Mouse (Mus musculus) limb, embryonic 13.5 days (tissue): ENCODE data around the gene Scn9a. TPM values are rescaled to one million over a fixed set of nuclear protein-coding genes. Genes with fewer than 3 reads are reported as not detected.

Experiments used
- ATAC-seq: fragments of 200-750 bp; cut with Nextera tagmentation; 2 replicates; pipeline ENCODE4 v1.8.0; 2017; ENCODE audit warnings: low read depth, moderate number of reproducible peaks, moderate TSS enrichment; ENCODE audit not compliant: low FRiP score
- H3K27ac ChIP-seq: fragments of 300-500 bp; sonication (generic); 2 replicates; pipeline ENCODE4 v1.5.1; 2015; ENCODE audit warnings: inconsistent platforms, mild to moderate bottlenecking, moderate library complexity
- H3K27me3 ChIP-seq: fragments of 300-500 bp; sonication (generic); 2 replicates; pipeline ENCODE4 v1.6.1; 2015; ENCODE audit warnings: mild to moderate bottlenecking, inconsistent platforms
- H3K36me3 ChIP-seq: fragments of 300-500 bp; sonication (generic); 2 replicates; pipeline ENCODE4 v1.6.1; 2015; ENCODE audit warnings: inconsistent platforms, mild to moderate bottlenecking, moderate library complexity
- H3K4me1 ChIP-seq: fragments of 300-500 bp; sonication (generic); 2 replicates; pipeline ENCODE4 v1.6.1; 2015; ENCODE audit warnings: inconsistent platforms
- H3K4me2 ChIP-seq: fragments of 300-500 bp; sonication (generic); replicated peaks from 2 replicates; pipeline ENCODE4 v1.6.1; 2015; ENCODE audit warnings: inconsistent platforms, mild to moderate bottlenecking, moderate library complexity
- H3K4me3 ChIP-seq: fragments of 300-500 bp; sonication (generic); 2 replicates; pipeline ENCODE4 v1.5.1; 2015; ENCODE audit warnings: moderate library complexity, mild to moderate bottlenecking, inconsistent platforms
- H3K9ac ChIP-seq: fragments of 300-500 bp; sonication (generic); 2 replicates; pipeline ENCODE4 v1.6.1; 2015; ENCODE audit warnings: mild to moderate bottlenecking, inconsistent platforms
- H3K9me3 ChIP-seq: fragments of 300-500 bp; sonication (generic); 2 replicates; pipeline ENCODE4 v1.6.1; 2016; ENCODE audit warnings: inconsistent platforms
- WGBS: fragments of 180-500 bp; shearing (Covaris S2); methylation state at CpG from one replicate; pipeline ENCODE4 v1.1.7; 2015; 5-methylcytosine and 5-hydroxymethylcytosine counted together
- polyA plus RNA-seq: library from polyadenylated mRNA; unstranded; fragments of >200 nt; fragmentation: Nextera tagmentation; extraction: Ambion mirVana; gene quantifications from 2 replicates; pipeline ENCODE4 v1.2.1, GENCODE M21; 2015

The Scn9a gene
- polyA plus RNA-seq, 1 experiment from 2014 or later, result 1.1 TPM

- no peak overlapping the region for H3K4me2 ChIP-seq
Observed at GRCm38 (mm10) chr2:66519966-66520365, 114.8 kb downstream of the Scn9a start.

DNA sequence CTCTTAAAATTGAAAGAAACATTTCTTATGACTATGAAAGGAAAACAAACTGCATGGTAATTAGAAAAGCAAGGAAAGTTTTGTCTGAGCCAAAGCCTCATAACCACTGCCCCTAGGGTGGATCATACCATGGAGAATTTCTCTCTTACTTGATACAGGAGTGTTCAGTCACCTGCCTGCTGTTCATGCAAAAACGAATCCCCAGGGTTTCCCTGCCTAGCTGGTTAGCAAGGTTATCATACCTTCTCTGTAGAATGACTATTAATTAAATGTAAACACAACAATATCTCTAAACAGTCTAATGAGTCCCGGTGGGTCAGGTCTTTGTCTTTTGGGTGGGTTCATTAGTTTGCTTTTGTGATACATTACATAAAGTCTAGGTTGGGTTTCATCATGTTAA, 123.3 kb downstream of the Scn9a start:
- H3K27ac ChIP-seq, result no peak overlapping the region
- H3K9ac ChIP-seq, result no peak overlapping the region
- H3K36me3 ChIP-seq, result no peaks in the 10 kb centered on the region
- H3K27me3 ChIP-seq, result no peaks in the 10 kb centered on the region
- no peak for ATAC-seq
- no peaks in the 10 kb centered on the region for H3K9me3 ChIP-seq
- H3K4me3 ChIP-seq, result no peak overlapping the region
- no peak overlapping the region for H3K4me2 ChIP-seq
- WGBS, result 65% methylated on average over 2 of the region's 2 CpGs
- H3K4me1 ChIP-seq, result no peaks in the 10 kb centered on the region

More at GRCm38 (mm10) chr2:66519966-66520365, 114.8 kb downstream of the Scn9a start:
- Histone ChIP-seq H3K9me3 (no peaks in the 10 kb centered on the region), H3K27me3 (no peaks in the 10 kb centered on the region), H3K27ac (no peak overlapping the region), H3K4me1 (no peaks in the 10 kb centered on the region), H3K4me3 (no peak overlapping the region), H3K9ac (no peak overlapping the region), H3K36me3 (no peaks in the 10 kb centered on the region)
- no peak for ATAC-seq
- 65% methylated on average over 3 of the region's 3 CpGs for WGBS

DNA sequence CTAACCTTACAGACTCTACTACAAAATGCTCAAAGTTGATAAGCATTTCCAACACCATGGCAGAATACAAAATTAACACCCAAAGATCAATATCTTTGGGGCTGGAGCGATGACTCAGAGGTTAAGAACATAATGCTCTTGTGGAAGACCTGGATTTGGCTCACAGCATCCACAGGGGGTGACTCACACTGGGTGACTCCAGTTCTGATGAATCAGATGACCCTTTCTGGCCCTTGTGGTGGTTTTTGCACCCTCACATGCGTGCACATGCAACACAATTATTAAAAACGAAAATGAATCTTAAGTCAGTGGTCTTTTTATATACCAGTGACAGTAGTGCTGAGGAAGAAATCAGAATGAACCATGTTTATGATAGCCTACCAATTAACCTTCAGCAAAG, 126.7 kb downstream of the Scn9a start:
- H3K4me3 ChIP-seq, result no peak overlapping the region
- ATAC-seq, result no peak
- H3K9me3 ChIP-seq, result no peaks in the 10 kb centered on the region
- no peak overlapping the region for H3K4me2 ChIP-seq
- H3K4me1 ChIP-seq, result no peaks in the 10 kb centered on the region
- H3K36me3 ChIP-seq, result no peaks in the 10 kb centered on the region
- no peak overlapping the region for H3K27ac ChIP-seq
- WGBS, result 84% methylated on average over 3 of the region's 3 CpGs
- no peaks in the 10 kb centered on the region for H3K27me3 ChIP-seq
- no peak overlapping the region for H3K9ac ChIP-seq

- no peak overlapping the region for H3K4me2 ChIP-seq
- H3K9ac ChIP-seq, result no peak overlapping the region
- WGBS, result 71% methylated on average over 1 of the region's 1 CpGs
- ATAC-seq, result no peak
- no peaks in the 10 kb centered on the region for H3K27me3 ChIP-seq
- no peak overlapping the region for H3K4me3 ChIP-seq
- no peaks in the 10 kb centered on the region for H3K9me3 ChIP-seq
- no peaks in the 10 kb centered on the region for H3K36me3 ChIP-seq
- H3K4me1 ChIP-seq, result no peaks in the 10 kb centered on the region
- H3K27ac ChIP-seq, result no peak overlapping the region
Observed at GRCm38 (mm10) chr2:66507616-66508015, 127.1 kb downstream of the Scn9a start.

- no peak for ATAC-seq
- no peak overlapping the region for H3K4me3 ChIP-seq
- H3K36me3 ChIP-seq, result no peaks in the 10 kb centered on the region
- no peaks in the 10 kb centered on the region for H3K4me1 ChIP-seq
- H3K27ac ChIP-seq, result no peak overlapping the region
- no peaks in the 10 kb centered on the region for H3K9me3 ChIP-seq
- H3K27me3 ChIP-seq, result no peaks in the 10 kb centered on the region
- no peak overlapping the region for H3K4me2 ChIP-seq
- no peak overlapping the region for H3K9ac ChIP-seq
- 86% methylated on average over 3 of the region's 3 CpGs for WGBS
Observed at GRCm38 (mm10) chr2:66502158-66502557, 132.6 kb downstream of the Scn9a start.

DNA sequence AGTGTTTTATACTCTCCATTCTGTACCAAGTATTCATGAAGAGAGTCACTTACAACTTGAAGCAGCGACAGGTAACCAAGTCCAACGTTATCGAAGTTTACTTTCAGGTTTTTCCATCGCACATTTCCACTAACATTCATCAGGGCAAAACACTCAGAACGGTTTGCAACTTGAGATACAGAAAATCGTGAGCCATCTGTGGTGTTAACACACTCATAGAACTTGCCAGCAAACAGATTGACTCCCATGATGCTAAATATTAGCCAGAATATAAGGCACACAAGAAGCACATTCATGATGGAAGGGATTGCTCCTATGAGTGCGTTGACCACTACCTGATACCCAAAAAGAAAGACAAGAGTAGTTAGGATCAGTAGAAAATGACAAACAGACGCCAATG, 140.2 kb downstream of the Scn9a start:
- H3K27me3 ChIP-seq, result no peaks in the 10 kb centered on the region
- H3K27ac ChIP-seq, result no peak overlapping the region
- H3K36me3 ChIP-seq, result no peaks in the 10 kb centered on the region
- WGBS, result 83% methylated on average over 8 of the region's 8 CpGs
- H3K9me3 ChIP-seq, result no peaks in the 10 kb centered on the region
- no peak for ATAC-seq
- H3K9ac ChIP-seq, result no peak overlapping the region
- H3K4me1 ChIP-seq, result no peaks in the 10 kb centered on the region
- H3K4me3 ChIP-seq, result no peak overlapping the region
- no peak overlapping the region for H3K4me2 ChIP-seq

- Histone ChIP-seq H3K4me1 (no peaks in the 10 kb centered on the region), H3K9me3 (no peaks in the 10 kb centered on the region), H3K27me3 (no peaks in the 10 kb centered on the region), H3K27ac (no peak overlapping the region), H3K4me3 (no peak overlapping the region), H3K9ac (no peak overlapping the region), H3K4me2 (no peak overlapping the region), H3K36me3 (no peaks in the 10 kb centered on the region)
- no peak for ATAC-seq
- WGBS, result 78% methylated on average over 2 of the region's 2 CpGs
Observed at GRCm38 (mm10) chr2:66478395-66478794, 156.4 kb downstream of the Scn9a start.

- peak; percentile 61; the same call in 1 of the 2 replicates for ATAC-seq
- Histone ChIP-seq H3K9ac (no peak overlapping the region), H3K9me3 (no peaks in the 10 kb centered on the region), H3K4me1 (no peaks in the 10 kb centered on the region), H3K36me3 (no peaks in the 10 kb centered on the region), H3K4me3 (no peak overlapping the region), H3K4me2 (no peak overlapping the region), H3K27me3 (no peaks in the 10 kb centered on the region), H3K27ac (no peak overlapping the region)
- WGBS, result 53% methylated on average over 3 of the region's 3 CpGs
Observed at GRCm38 (mm10) chr2:66473181-66473822, 161.5 kb downstream of the Scn9a start.

DNA sequence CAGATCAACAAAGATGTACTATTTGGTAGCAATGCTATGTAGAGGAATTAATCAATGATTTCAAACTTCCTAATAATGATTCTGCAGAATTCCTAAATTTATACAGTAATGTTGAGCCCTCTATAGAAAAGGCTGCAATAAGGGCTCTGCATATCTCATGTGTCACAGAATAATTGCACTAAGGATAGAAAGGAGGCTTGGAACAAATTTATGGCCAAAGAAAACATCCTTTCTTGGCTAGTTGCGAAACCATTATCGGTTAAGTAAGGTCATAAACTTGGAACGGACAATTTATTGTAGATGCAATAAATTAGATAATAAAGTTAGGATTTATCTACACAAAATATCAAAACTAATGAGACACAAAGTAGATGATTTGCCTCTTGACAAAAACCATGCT, 169.3 kb downstream of the Scn9a start:
- peaks cover 3% of the 10 kb centered on the region; the same call in 1 of the 2 replicates for H3K9me3 ChIP-seq
- H3K4me1 ChIP-seq, result no peaks in the 10 kb centered on the region
- H3K4me2 ChIP-seq, result no peak overlapping the region
- WGBS, result 47% methylated on average over 3 of the region's 3 CpGs
- H3K36me3 ChIP-seq, result no peaks in the 10 kb centered on the region
- no peak overlapping the region for H3K9ac ChIP-seq
- no peak overlapping the region for H3K27ac ChIP-seq
- H3K27me3 ChIP-seq, result no peaks in the 10 kb centered on the region
- no peak overlapping the region for H3K4me3 ChIP-seq
- ATAC-seq, result no peak

- no peaks in the 10 kb centered on the region for H3K4me1 ChIP-seq
- H3K36me3 ChIP-seq, result no peaks in the 10 kb centered on the region
- WGBS, result 72% methylated on average over 2 of the region's 2 CpGs
- no peak overlapping the region for H3K4me2 ChIP-seq
- H3K9me3 ChIP-seq, result peaks cover 3% of the 10 kb centered on the region; the same call in 1 of the 2 replicates
- no peaks in the 10 kb centered on the region for H3K27me3 ChIP-seq
- no peak overlapping the region for H3K27ac ChIP-seq
- H3K4me3 ChIP-seq, result no peak overlapping the region
- ATAC-seq, result no peak
- H3K9ac ChIP-seq, result no peak overlapping the region
Observed at GRCm38 (mm10) chr2:66464874-66465458, 169.8 kb downstream of the Scn9a start.

DNA sequence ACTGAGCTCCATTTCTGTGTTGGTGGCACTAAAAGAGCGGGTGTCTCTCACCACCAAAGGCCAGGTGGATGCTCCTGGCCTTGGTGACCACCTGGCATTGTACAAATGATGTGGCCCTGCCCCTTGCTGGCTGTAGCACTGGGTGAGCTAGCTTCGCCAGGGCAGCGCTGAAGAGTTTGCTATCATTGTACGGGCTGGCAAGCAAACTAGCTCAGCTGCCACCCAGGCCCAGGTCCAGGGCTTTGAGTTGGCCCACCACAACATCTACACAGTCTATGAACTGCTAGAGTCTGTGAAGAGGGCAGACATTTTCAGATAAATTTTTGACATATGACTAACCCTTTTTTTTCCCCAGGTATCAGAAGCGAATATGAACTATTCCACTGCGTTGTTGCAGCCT, 170.8 kb downstream of the Scn9a start:
- no peaks in the 10 kb centered on the region for H3K4me1 ChIP-seq

DNA sequence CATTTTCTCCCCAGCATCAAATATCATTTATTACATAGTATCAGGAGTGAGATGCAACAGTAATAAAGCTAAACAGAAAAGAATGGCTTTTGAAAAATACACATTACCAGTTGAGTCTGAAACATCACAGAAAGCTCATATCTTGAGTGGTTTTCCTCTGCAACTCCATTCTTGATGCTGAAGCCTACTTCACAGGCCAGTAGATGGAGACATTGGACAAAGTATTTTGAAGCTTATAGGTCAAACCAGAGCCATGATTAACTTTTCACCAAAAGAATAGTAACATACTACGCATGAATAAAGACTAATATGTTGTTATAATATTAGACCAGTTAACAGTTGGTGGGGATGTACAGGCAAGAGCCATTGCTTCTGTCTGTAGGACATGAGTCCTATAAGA, 172.3 kb downstream of the Scn9a start:
- no peaks in the 10 kb centered on the region for H3K27me3 ChIP-seq
- H3K9me3 ChIP-seq, result peaks cover 3% of the 10 kb centered on the region; the same call in 1 of the 2 replicates
- no peak overlapping the region for H3K27ac ChIP-seq
- H3K36me3 ChIP-seq, result no peaks in the 10 kb centered on the region
- H3K4me3 ChIP-seq, result no peak overlapping the region
- no peak overlapping the region for H3K4me2 ChIP-seq
- H3K9ac ChIP-seq, result no peak overlapping the region
- H3K4me1 ChIP-seq, result no peaks in the 10 kb centered on the region
- WGBS, result 88% methylated on average over 1 of the region's 1 CpGs
- ATAC-seq, result no peak

More for the DNA sequence above, 170.8 kb downstream of the Scn9a start:
- Histone ChIP-seq H3K27me3 (no peaks in the 10 kb centered on the region), H3K9me3 (peaks cover 3% of the 10 kb centered on the region; the same call in 1 of the 2 replicates), H3K27ac (no peak overlapping the region), H3K4me2 (no peak overlapping the region), H3K36me3 (no peaks in the 10 kb centered on the region), H3K4me3 (no peak overlapping the region), H3K9ac (no peak overlapping the region)
- 89% methylated on average over 6 of the region's 6 CpGs for WGBS
- ATAC-seq, result no peak

DNA sequence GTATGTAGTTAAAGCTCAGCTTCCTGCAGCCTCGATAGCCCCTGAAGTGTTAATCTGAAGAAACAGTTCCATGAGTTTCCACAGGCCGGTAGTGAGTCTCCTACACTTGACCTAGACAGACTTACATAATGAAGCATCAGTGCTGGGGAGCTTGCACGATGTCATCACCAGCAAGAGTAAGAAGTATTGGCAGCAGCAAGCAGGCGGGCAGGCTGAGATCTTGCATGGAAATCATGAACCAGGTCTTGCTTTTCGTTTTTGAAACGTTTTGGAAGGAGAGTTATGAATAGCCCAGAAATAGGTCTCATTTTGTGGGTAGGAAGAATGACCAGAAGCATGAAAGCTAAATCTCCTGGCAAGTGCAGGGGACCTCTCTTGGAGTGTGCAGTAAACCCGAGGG, 194.1 kb downstream of the Scn9a start, which contains the start of gene Scn1a:
Scn1a (minus strand) TSS at position 130 of the 400 bp plus-strand sequence.
- Histone ChIP-seq H3K4me3 (peak within 1 kb of the TSS; percentile 40), H3K9me3 (no peaks in the 10 kb centered on the region), H3K9ac (peak within 1 kb of the TSS; percentile 48), H3K27me3 (peaks cover 3% of the 10 kb centered on the region), H3K4me1 (peaks cover 16% of the 10 kb centered on the region; the same call in 1 of the 2 replicates), H3K4me2 (peak within 1 kb of the TSS; percentile 75), H3K27ac (no peak within 1 kb of the TSS), H3K36me3 (no peaks in the 10 kb centered on the region)
- WGBS, result 6% methylated on average over 7 of the region's 7 CpGs
- no peak for ATAC-seq
